Mouse (Mus musculus): ENCODE results near the gene Dhrs2. TPM values are rescaled to one million over a fixed set of nuclear protein-coding genes. Genes with fewer than 3 reads are reported as not detected.

Gene Dhrs2
- total and polyA plus RNA-seq, 3 experiments = 0.27 TPM; not detected in 2

- DNase-seq = no peak
- TF ChIP-seq EP300 (IDR thresholded peaks at IDR 0.05; ENCODE audit: insufficient read depth, low read depth, low read length) = no peak
- TF ChIP-seq POLR2A (IDR thresholded peaks at IDR 0.05; ENCODE audit: insufficient read depth, low read depth, low read length) = no peak
- TF ChIP-seq CTCF (IDR thresholded peaks at IDR 0.05) = no peak
- H3K4me1 ChIP-seq (ENCODE audit: control insufficient read depth, insufficient read depth, low read length) = no peaks in the 10 kb centered on the region
- H3K36me3 ChIP-seq (ENCODE audit: control insufficient read depth, insufficient read depth, low read length) = no peaks in the 10 kb centered on the region
- no peak overlapping the region for H3K9ac ChIP-seq (ENCODE audit: low read depth, low read length)
- no peaks in the 10 kb centered on the region for H3K27me3 ChIP-seq (ENCODE audit: control insufficient read depth, insufficient read depth, low read length)
- intact Hi-C loops (cut with DNase I) = no loop called here
- WGBS = 29% methylated on average over 4 of the region's 4 CpGs
- H3K4me3 ChIP-seq = no peak overlapping the region
- no peak overlapping the region for H3K27ac ChIP-seq
- H3K79me2 ChIP-seq (replicated peaks; ENCODE audit: control insufficient read depth, insufficient read depth, low read length) = no peaks in the 10 kb centered on the region
Measured at GRCm38 (mm10) chr14:55188491-55188890, 33.3 kb upstream of the Dhrs2 start.

- Histone ChIP-seq H3K36me3 (ENCODE audit: control insufficient read depth, insufficient read depth, low read length) (no peaks in the 10 kb centered on the region), H3K9ac (ENCODE audit: low read depth, low read length) (no peak overlapping the region), H3K27ac (no peak overlapping the region), H3K27me3 (ENCODE audit: control insufficient read depth, insufficient read depth, low read length) (no peaks in the 10 kb centered on the region), H3K4me3 (no peak overlapping the region), H3K79me2 (replicated peaks; ENCODE audit: control insufficient read depth, insufficient read depth, low read length) (no peaks in the 10 kb centered on the region), H3K4me1 (ENCODE audit: control insufficient read depth, insufficient read depth, low read length) (no peaks in the 10 kb centered on the region)
- DNase-seq = no peak
- intact Hi-C loops (cut with DNase I) = no loop called here
- 52% methylated on average over 9 of the region's 9 CpGs for WGBS
- TF ChIP-seq EP300 (IDR thresholded peaks at IDR 0.05; ENCODE audit: insufficient read depth, low read depth, low read length) (no peak), POLR2A (IDR thresholded peaks at IDR 0.05; ENCODE audit: insufficient read depth, low read depth, low read length) (no peak), CTCF (IDR thresholded peaks at IDR 0.05) (no peak)
Measured at GRCm38 (mm10) chr14:55189351-55189769, 32.4 kb upstream of the Dhrs2 start.

DNA sequence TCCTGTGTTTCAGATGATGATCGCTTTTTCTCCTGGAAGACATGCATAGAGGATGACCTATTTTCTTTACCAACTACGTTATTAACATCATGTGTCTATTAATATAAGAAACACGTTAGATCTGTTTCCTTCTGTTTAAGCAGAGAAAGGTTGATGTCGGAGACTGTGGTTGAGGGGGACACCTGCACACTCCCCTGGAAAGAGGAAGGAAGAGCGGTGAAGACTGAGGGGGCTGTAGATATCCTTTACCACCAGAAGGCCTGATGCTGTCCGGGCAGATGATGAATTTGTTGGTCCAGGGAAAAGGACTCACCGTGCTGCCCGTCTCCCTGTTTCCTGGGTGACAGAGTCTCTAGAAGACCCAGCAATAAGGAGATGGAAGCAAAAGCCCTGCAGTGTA lies 28.5 kb upstream of the Dhrs2 start:
- no peaks in the 10 kb centered on the region for H3K27me3 ChIP-seq (ENCODE audit: control insufficient read depth, insufficient read depth, low read length)
- WGBS = 86% methylated on average over 8 of the region's 8 CpGs
- H3K79me2 ChIP-seq (replicated peaks; ENCODE audit: control insufficient read depth, insufficient read depth, low read length) = no peaks in the 10 kb centered on the region
- intact Hi-C loops (cut with DNase I) = no loop called here
- no peak overlapping the region for H3K4me3 ChIP-seq
- no peak overlapping the region for H3K27ac ChIP-seq
- TF ChIP-seq EP300 (IDR thresholded peaks at IDR 0.05; ENCODE audit: insufficient read depth, low read depth, low read length) (no peak), POLR2A (IDR thresholded peaks at IDR 0.05; ENCODE audit: insufficient read depth, low read depth, low read length) (no peak), CTCF (IDR thresholded peaks at IDR 0.05) (no peak)
- no peak for DNase-seq
- H3K9ac ChIP-seq (ENCODE audit: low read depth, low read length) = no peak overlapping the region
- H3K4me1 ChIP-seq (ENCODE audit: control insufficient read depth, insufficient read depth, low read length) = no peaks in the 10 kb centered on the region
- no peaks in the 10 kb centered on the region for H3K36me3 ChIP-seq (ENCODE audit: control insufficient read depth, insufficient read depth, low read length)

DNA sequence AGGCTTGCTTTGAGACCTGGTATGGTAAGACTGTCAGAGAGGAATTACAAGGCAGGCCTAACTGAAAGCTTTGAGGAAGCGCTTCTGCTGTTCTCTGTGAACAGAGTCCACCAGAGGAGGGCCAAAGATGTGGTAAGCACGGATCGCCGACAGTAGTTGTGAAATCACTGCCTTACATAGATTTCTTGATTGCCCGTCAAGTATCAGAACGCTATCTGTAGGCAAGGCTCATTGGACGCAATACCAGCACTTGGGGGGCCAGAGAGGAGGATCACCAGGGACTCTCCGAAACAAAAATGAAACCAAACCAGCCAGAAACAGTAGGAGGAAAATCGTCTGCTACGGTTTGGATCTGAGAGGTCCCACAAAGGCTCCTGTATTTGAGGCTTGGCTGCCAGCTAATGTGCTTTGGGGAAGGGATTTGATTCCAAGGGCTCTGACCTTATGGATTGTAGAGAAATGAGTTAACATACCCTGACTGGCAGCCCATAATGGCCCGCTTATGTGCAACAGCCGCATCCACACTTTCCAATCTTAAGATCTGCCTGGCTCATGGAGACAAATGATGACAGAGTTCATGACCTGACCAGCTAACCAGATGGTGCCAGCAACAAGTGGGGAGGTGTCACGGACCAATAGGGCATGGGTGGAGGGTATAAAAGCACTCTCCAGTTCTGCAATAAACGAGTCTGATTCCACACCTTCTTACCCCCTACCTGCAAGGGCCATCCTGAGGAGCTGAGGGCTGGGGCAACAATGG lies 27.8 kb upstream of the Dhrs2 start:
- peak in 1 of 2 experiments; percentile 29 for DNase-seq
- no peaks in the 10 kb centered on the region for H3K36me3 ChIP-seq (ENCODE audit: control insufficient read depth, insufficient read depth, low read length)
- TF ChIP-seq CTCF (IDR thresholded peaks at IDR 0.05) (no peak), POLR2A (IDR thresholded peaks at IDR 0.05; ENCODE audit: insufficient read depth, low read depth, low read length) (no peak), EP300 (IDR thresholded peaks at IDR 0.05; ENCODE audit: insufficient read depth, low read depth, low read length) (no peak)
- no peaks in the 10 kb centered on the region for H3K27me3 ChIP-seq (ENCODE audit: control insufficient read depth, insufficient read depth, low read length)
- no peak overlapping the region; the same call in 1 of the 2 replicates for H3K27ac ChIP-seq
- intact Hi-C loops (cut with DNase I) = no loop called here
- no peak overlapping the region for H3K9ac ChIP-seq (ENCODE audit: low read depth, low read length)
- H3K79me2 ChIP-seq (replicated peaks; ENCODE audit: control insufficient read depth, insufficient read depth, low read length) = no peaks in the 10 kb centered on the region
- no peaks in the 10 kb centered on the region for H3K4me1 ChIP-seq (ENCODE audit: control insufficient read depth, insufficient read depth, low read length)
- H3K4me3 ChIP-seq = peak overlapping the region; percentile 24; the same call in 1 of the 2 replicates
- 73% methylated on average over 14 of the region's 14 CpGs for WGBS

DNA sequence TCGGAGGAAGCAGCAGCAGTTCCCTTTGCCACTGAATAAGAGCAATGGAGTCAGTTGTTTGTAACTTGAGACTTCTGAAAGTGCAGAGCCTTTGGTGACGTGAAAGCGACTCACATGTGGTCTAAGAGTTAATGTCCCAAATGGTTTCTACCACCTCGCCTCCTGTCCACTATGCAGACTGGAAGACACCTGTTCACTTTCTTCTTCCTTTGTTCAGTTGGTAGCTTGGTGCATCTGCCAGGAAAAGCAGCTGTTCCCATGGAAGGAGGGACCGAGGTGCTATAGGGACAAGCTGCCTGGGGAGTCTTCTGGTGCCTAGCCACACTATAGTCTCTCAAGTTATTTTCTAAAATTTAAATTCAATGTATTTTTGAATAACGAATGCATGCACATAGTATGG lies 27.0 kb upstream of the Dhrs2 start:
- no peak overlapping the region for H3K9ac ChIP-seq (ENCODE audit: low read depth, low read length)
- DNase-seq = no peak
- no peak overlapping the region for H3K27ac ChIP-seq
- no peak for TF ChIP-seq CTCF (IDR thresholded peaks at IDR 0.05)
- no peak for TF ChIP-seq EP300 (IDR thresholded peaks at IDR 0.05; ENCODE audit: insufficient read depth, low read depth, low read length)
- no peak for TF ChIP-seq POLR2A (IDR thresholded peaks at IDR 0.05; ENCODE audit: insufficient read depth, low read depth, low read length)
- no peaks in the 10 kb centered on the region for H3K27me3 ChIP-seq (ENCODE audit: control insufficient read depth, insufficient read depth, low read length)
- H3K36me3 ChIP-seq (ENCODE audit: control insufficient read depth, insufficient read depth, low read length) = no peaks in the 10 kb centered on the region
- no peaks in the 10 kb centered on the region for H3K79me2 ChIP-seq (replicated peaks; ENCODE audit: control insufficient read depth, insufficient read depth, low read length)
- 67% methylated on average over 6 of the region's 6 CpGs for WGBS
- no peaks in the 10 kb centered on the region for H3K4me1 ChIP-seq (ENCODE audit: control insufficient read depth, insufficient read depth, low read length)
- H3K4me3 ChIP-seq = no peak overlapping the region
- intact Hi-C loops (cut with DNase I) = no loop called here

GRCm38 (mm10) chr14:55197121-55197520 lies 24.7 kb upstream of the Dhrs2 start:
- Histone ChIP-seq H3K4me3 (no peak overlapping the region), H3K27me3 (ENCODE audit: control insufficient read depth, insufficient read depth, low read length) (no peaks in the 10 kb centered on the region), H3K36me3 (ENCODE audit: control insufficient read depth, insufficient read depth, low read length) (no peaks in the 10 kb centered on the region), H3K9ac (ENCODE audit: low read depth, low read length) (no peak overlapping the region), H3K4me1 (ENCODE audit: control insufficient read depth, insufficient read depth, low read length) (no peaks in the 10 kb centered on the region), H3K27ac (no peak overlapping the region), H3K79me2 (replicated peaks; ENCODE audit: control insufficient read depth, insufficient read depth, low read length) (no peaks in the 10 kb centered on the region)
- 36% methylated on average over 2 of the region's 2 CpGs for WGBS
- TF ChIP-seq EP300 (IDR thresholded peaks at IDR 0.05; ENCODE audit: insufficient read depth, low read depth, low read length) = no peak
- TF ChIP-seq CTCF (IDR thresholded peaks at IDR 0.05) = no peak
- no peak for TF ChIP-seq POLR2A (IDR thresholded peaks at IDR 0.05; ENCODE audit: insufficient read depth, low read depth, low read length)
- no peak for DNase-seq
- intact Hi-C loops (cut with DNase I) = no loop called here
